10 mouse cellular contexts compared by ENCODE assay signal in genomic region chr10:50199857-50200256, GRCm38 (mm10).
DNase-seq lines count a peak whose midpoint lies in the region; ATAC-seq and TF ChIP-seq lines count a peak whose summit lies in the region.
"Had no signal": no experiment of that assay in that cellular context is flagged by ENCODE, and none has a peak within 500 bp of the region (broad histone marks: within the 10 kb centered on the region; RNA-seq: fewer than 3 reads in every experiment).

No protein-coding gene starts in this region.

- TF ChIP-seq EP300 in MEL (IDR thresholded peaks at IDR 0.05; ENCODE audit: low read depth in 1 of 2, low read length in 2 of 2): no peak

- peak; percentile 41 for DNase-seq in embryonic facial prominence, embryonic 11.5 days (ENCODE audit: low spot score)
- DNase-seq in embryonic facial prominence, embryonic 10.5 days (ENCODE audit: low spot score): no peak
- no peak for DNase-seq in MEL (ENCODE audit: low read depth, low spot score)
- peak; percentile 48 for DNase-seq in embryo, embryonic 11 days
- DNase-seq in urinary bladder, postnatal 36 days (ENCODE audit: low spot score in 2 of 2): no peak
- DNase-seq in adrenal gland, adult 18-20 months (ENCODE audit: low spot score in 2 of 2): no peak
- no peak for DNase-seq in right cerebral cortex, postnatal 14 days
- DNase-seq: gastrocnemius, postnatal 10 days had no signal

- no peaks in the 10 kb centered on the region for H3K79me2 ChIP-seq in MEL (ENCODE audit: control insufficient read depth, insufficient read depth, low read length, poor library complexity)

- H3K27me3 ChIP-seq in embryonic facial prominence, embryonic 11.5 days (ENCODE audit: control insufficient read depth, insufficient read depth, low read length): no peaks in the 10 kb centered on the region
- H3K27me3 ChIP-seq in embryonic facial prominence, embryonic 10.5 days (replicated peaks; ENCODE audit: low read depth, poor library complexity, severe bottlenecking): no peaks in the 10 kb centered on the region
- no peaks in the 10 kb centered on the region for H3K27me3 ChIP-seq in MEL (ENCODE audit: control insufficient read depth in 1 of 2, insufficient read depth in 2 of 2, low read length in 2 of 2)
- H3K27me3 ChIP-seq in midbrain, embryonic 12.5 days: no peaks in the 10 kb centered on the region
- H3K27me3 ChIP-seq: megakaryocyte, embryonic 14.5 days had no signal

- peak; percentile 3 for TF ChIP-seq RAD21 in MEL (IDR thresholded peaks at IDR 0.05; ENCODE audit: low read depth, low read length)

- no peaks in the 10 kb centered on the region for H3K9me3 ChIP-seq in embryonic facial prominence, embryonic 11.5 days (replicated peaks; ENCODE audit: control insufficient read depth, low read length)
- no peaks in the 10 kb centered on the region for H3K9me3 ChIP-seq in embryonic facial prominence, embryonic 10.5 days
- H3K9me3 ChIP-seq in MEL (replicated peaks; ENCODE audit: insufficient read depth, low read length): no peaks in the 10 kb centered on the region
- H3K9me3 ChIP-seq in midbrain, embryonic 12.5 days: no peaks in the 10 kb centered on the region
- H3K9me3 ChIP-seq: megakaryocyte, embryonic 14.5 days had no signal

- no peaks in the 10 kb centered on the region for H3K36me3 ChIP-seq in embryonic facial prominence, embryonic 11.5 days (replicated peaks; ENCODE audit: control insufficient read depth, insufficient read depth, low read depth, low read length)
- no peaks in the 10 kb centered on the region for H3K36me3 ChIP-seq in embryonic facial prominence, embryonic 10.5 days (replicated peaks)
- H3K36me3 ChIP-seq in MEL (ENCODE audit: control insufficient read depth in 1 of 2, insufficient read depth in 2 of 2, low read length in 2 of 2): no peaks in the 10 kb centered on the region
- no peaks in the 10 kb centered on the region for H3K36me3 ChIP-seq in midbrain, embryonic 12.5 days

- no peak overlapping the region for H3K4me3 ChIP-seq in embryonic facial prominence, embryonic 11.5 days (ENCODE audit: low read depth, low read length)
- no peak overlapping the region for H3K4me3 ChIP-seq in embryonic facial prominence, embryonic 10.5 days
- no peak overlapping the region for H3K4me3 ChIP-seq in MEL (ENCODE audit: control insufficient read depth in 1 of 2, insufficient read depth in 1 of 2, low read depth in 2 of 2, low read length in 2 of 2)
- H3K4me3 ChIP-seq in midbrain, embryonic 12.5 days: no peak overlapping the region
- H3K4me3 ChIP-seq: megakaryocyte, embryonic 14.5 days had no signal

- no peak overlapping the region for H3K27ac ChIP-seq in embryonic facial prominence, embryonic 11.5 days (replicated peaks; ENCODE audit: low read depth, low read length)
- no peak overlapping the region for H3K27ac ChIP-seq in embryonic facial prominence, embryonic 10.5 days (replicated peaks)
- H3K27ac ChIP-seq in MEL (ENCODE audit: control insufficient read depth, low read depth, low read length): no peak overlapping the region
- H3K27ac ChIP-seq in midbrain, embryonic 12.5 days (replicated peaks): no peak overlapping the region

- ATAC-seq in embryonic facial prominence, embryonic 11.5 days (replicated peaks; ENCODE audit: insufficient number of reproducible peaks, low FRiP score, low TSS enrichment, low read depth): no peak
- peak; percentile 80 for ATAC-seq in midbrain, embryonic 12.5 days (ENCODE audit: low FRiP score, low read depth)

- no peak overlapping the region for H3K4me2 ChIP-seq in embryonic facial prominence, embryonic 11.5 days (ENCODE audit: low read depth, low read length)
- H3K4me2 ChIP-seq in midbrain, embryonic 12.5 days (replicated peaks): no peak overlapping the region

- no peak for TF ChIP-seq POLR2A in MEL (IDR thresholded peaks at IDR 0.05; ENCODE audit: control insufficient read depth in 1 of 2, insufficient read depth in 1 of 2, low read depth in 1 of 2, low read length in 2 of 2, poor library complexity in 1 of 2)

- H3K4me1 ChIP-seq in embryonic facial prominence, embryonic 11.5 days (ENCODE audit: control insufficient read depth, insufficient read depth, low read length): no peaks in the 10 kb centered on the region
- peaks cover 7% of the 10 kb centered on the region; the same call in 1 of the 2 replicates for H3K4me1 ChIP-seq in embryonic facial prominence, embryonic 10.5 days
- H3K4me1 ChIP-seq in MEL (ENCODE audit: control insufficient read depth in 1 of 2, insufficient read depth in 2 of 2, low read length in 2 of 2): no peaks in the 10 kb centered on the region; a peak in 1 of 4 replicates
- peaks cover 11% of the 10 kb centered on the region; the same call in 1 of the 2 replicates for H3K4me1 ChIP-seq in midbrain, embryonic 12.5 days
- H3K4me1 ChIP-seq: megakaryocyte, embryonic 14.5 days had no signal

- no peak overlapping the region for H3K9ac ChIP-seq in embryonic facial prominence, embryonic 11.5 days (replicated peaks; ENCODE audit: low read length)
- H3K9ac ChIP-seq in MEL (ENCODE audit: control insufficient read depth, low read depth, low read length, poor library complexity, severe bottlenecking): no peak overlapping the region
- H3K9ac ChIP-seq in midbrain, embryonic 12.5 days (replicated peaks): no peak overlapping the region

- peak in 1 of 3 experiments; percentile 6; a peak in 1 of 6 replicates for TF ChIP-seq CTCF in MEL (IDR thresholded peaks at IDR 0.05 in 2 of 3, conservative IDR thresholded peaks at IDR 0.05 in 1 of 3; ENCODE audit: control insufficient read depth in 1 of 3, insufficient read depth in 1 of 3, low read depth in 2 of 3, low read length in 3 of 3, poor library complexity in 1 of 3, severe bottlenecking in 1 of 3)

TF ChIP-seq in MEL, 35 proteins besides CTCF, POLR2A, EP300 and RAD21:
- TF ChIP-seq ZC3H11A (IDR thresholded peaks at IDR 0.05; ENCODE audit: low read depth, low read length) (peak; percentile 39; the same call in 1 of the 2 replicates), USF2 (IDR thresholded peaks at IDR 0.05; ENCODE audit: borderline replicate concordance in 1 of 2, insufficient read depth in 1 of 2, low read depth in 1 of 2, low read length in 2 of 2) (no peak)
TF ChIP-seq in MEL: peak in this region for 1.

Comparison
In these comparisons a context has a peak if more than half of its experiments do, and no peak if none do; other contexts are left out.
1. DNase-seq: peak in embryonic facial prominence, embryonic 11.5 days (single experiment) and embryo, embryonic 11 days (single experiment); none in embryonic facial prominence, embryonic 10.5 days (single experiment), MEL (single experiment), urinary bladder, postnatal 36 days (0 of 2), adrenal gland, adult 18-20 months (0 of 2) and right cerebral cortex, postnatal 14 days (single experiment).